Mouse (Mus musculus) layer of hippocampus, adult 11-12 months (tissue): ENCODE measurements at regions not wholly inside any gene's neighbourhood (a gene's known extent, or its start where the extent isn't known, plus 50 kb on each side); places are given as distances from the start of the nearest gene placed in this dataset.
A peak's percentile ranks its signal among the peaks of the same experiment; 100 is the strongest.

Experiments used
- DNase-seq: peaks from one replicate; pipeline ENCODE4 v3.0.0; 2022; ENCODE audit warnings: low spot score

GRCm38 (mm10) chr2:94590494-94590893, 152.6 kb upstream of the Api5 start:
- no peak for DNase-seq

GRCm38 (mm10) chr2:94587255-94587654, 149.3 kb upstream of the Api5 start:
- DNase-seq: no peak

GRCm38 (mm10) chr2:94571646-94572045, 133.7 kb upstream of the Api5 start:
- no peak for DNase-seq

GRCm38 (mm10) chr2:94541230-94541905, 103.4 kb upstream of the Api5 start:
- peak; percentile 21 for DNase-seq

GRCm38 (mm10) chr2:94536631-94537030, 98.7 kb upstream of the Api5 start:
- DNase-seq: no peak

- DNase-seq: no peak
Observed at GRCm38 (mm10) chr2:94531175-94531574, 93.2 kb upstream of the Api5 start.

- DNase-seq: no peak
Observed at GRCm38 (mm10) chr2:94524536-94524935, 86.6 kb upstream of the Api5 start.

- DNase-seq: peak; percentile 7
Observed at GRCm38 (mm10) chr2:94516866-94517265, 78.9 kb upstream of the Api5 start.

GRCm38 (mm10) chr2:94512027-94512426, 74.1 kb upstream of the Api5 start:
- DNase-seq: peak; percentile 13

GRCm38 (mm10) chr2:94500649-94501048, 62.7 kb upstream of the Api5 start:
- no peak for DNase-seq

- DNase-seq: no peak
Observed at GRCm38 (mm10) chr2:94498516-94498915, 60.6 kb upstream of the Api5 start.
